Mouse (Mus musculus): ENCODE data around the gene Gbp9.
"Not testable (repeated sequence)": the region's sequence is repeated elsewhere in the genome, so short reads cannot be mapped to it uniquely, and the experiment has no call there.

The Gbp9 gene

DNA sequence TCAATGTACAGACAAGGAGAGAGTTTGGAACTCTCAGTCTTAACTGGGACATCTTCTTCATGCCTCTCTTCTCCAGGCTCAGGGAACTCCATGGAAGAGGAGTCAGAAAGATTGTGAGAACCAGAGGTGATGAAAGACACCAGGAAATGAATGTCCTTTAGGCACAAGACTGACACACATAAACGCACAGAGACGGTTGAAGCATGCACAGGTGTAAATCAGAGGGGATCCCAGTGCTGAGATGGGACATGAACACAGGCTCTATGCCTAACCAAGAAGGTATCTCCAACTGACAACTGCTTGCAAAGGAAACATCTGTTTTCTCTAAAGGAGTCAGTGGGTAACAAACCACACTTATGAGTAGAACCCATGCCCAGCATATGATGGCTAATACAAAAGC lies 79.1 kb downstream of the Gbp9 start:
- no peak for DNase-seq (ENCODE audit: low spot score in 2 of 2)

DNA sequence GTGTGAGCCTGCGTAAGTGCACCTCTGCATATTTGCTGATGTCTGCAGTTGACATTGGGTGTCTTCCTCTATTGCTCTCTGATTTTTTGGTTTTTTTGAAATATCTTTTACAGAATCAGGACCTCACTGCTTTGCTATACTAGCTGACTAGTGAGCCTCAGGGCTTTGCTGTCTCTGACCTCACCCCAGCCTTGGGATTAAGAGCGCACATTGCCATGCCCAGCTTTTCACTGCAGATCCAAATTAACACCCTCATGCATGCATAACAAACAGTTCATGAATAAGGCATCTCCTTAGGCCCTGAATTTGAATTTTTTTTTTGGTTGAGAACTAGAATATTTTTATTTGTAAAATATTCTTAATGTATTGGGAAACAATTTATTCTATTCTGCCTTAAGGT lies 84.1 kb downstream of the Gbp9 start:
- DNase-seq (ENCODE audit: low spot score in 2 of 2), result no peak

DNA sequence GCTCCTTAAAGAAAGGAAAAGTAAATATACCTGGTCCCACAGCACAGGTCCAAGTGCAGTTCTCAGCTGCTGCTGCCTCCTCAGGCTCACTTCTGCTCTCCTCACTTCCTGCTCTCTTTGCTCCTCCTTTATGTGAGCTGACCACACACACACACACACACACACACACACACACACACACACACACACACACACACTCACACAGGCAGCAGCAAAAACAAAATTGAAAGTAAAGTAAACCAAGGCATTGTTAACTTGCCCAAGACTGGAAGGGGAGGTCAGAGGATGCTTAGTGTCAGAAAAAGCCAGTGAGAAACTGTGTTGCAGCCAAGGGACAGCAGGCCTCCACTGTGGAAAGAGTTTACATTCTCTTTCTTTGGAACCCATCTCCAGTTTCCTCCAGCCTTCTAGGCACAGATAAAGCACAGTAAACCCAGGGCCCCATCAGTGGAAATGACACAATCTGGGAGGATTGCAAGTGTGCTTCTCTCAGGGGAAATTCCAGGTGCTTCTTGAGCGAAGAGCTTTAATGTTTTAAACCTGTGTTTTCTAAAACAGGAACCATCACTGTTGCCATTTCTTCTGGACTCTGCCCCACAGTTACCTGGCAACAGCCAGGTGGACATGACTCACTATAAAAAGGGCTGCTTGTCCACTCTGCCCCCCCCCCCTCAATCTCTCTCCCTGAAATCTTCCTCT lies 85.7 kb downstream of the Gbp9 start:
- not testable (repeated sequence) for DNase-seq (ENCODE audit: low spot score in 2 of 2)

DNA sequence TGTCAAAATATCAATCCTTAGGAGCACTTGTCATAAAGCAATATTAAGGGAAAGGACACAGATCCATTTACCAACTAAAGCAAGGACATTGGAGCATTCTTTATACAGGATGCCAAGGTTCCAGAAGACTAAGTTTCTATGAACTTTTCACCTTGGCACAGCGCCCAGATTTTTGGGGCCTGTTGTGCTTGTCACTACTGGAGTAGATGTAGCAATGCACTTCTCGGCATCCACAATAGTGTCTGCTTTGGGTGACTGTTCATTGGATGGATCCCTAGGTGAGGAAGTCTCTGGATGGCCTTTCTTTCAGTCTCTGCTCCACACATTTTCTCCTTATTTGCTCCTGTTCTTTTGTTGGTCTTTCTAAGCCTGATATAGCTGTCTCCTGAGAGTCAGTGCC lies 107.0 kb downstream of the Gbp9 start:
- DNase-seq (ENCODE audit: low spot score in 2 of 2), result no peak
